Mouse (Mus musculus): ENCODE results near the gene Zfp526. TPM values are rescaled to one million over a fixed set of nuclear protein-coding genes. Genes with fewer than 3 reads are reported as not detected.

The Zfp526 gene
- total RNA-seq (2021) = 10 to 100 TPM; 10.6 to 11.3 TPM
- long read RNA-seq, experiment 1, partial matches to known transcripts = 1 of 1 reads
- long read RNA-seq, experiment 1, other reads (novel, unspliced or antisense) = 0 of 1 reads
- long read RNA-seq, experiment 2, partial matches to known transcripts = 0 of 1 reads
- long read RNA-seq, experiment 2, other reads (novel, unspliced or antisense) = 0 of 1 reads

- DNase-seq (ENCODE audit: low spot score in 2 of 2) = peak; percentile 95 to 98
Measured at GRCm38 (mm10) chr7:25221102-25221883, at the start of gene Zfp526. Gene Zfp526, plus strand, starts transcription at chr7:25221425.

- no peak for DNase-seq (ENCODE audit: low spot score in 2 of 2)
Measured at GRCm38 (mm10) chr7:25172669-25173068, 48.6 kb upstream of the Zfp526 start.

GRCm38 (mm10) chr7:25174343-25174742 lies 46.9 kb upstream of the Zfp526 start:
- DNase-seq (ENCODE audit: low spot score in 2 of 2) = no peak

- no peak for DNase-seq (ENCODE audit: low spot score in 2 of 2)
Measured at GRCm38 (mm10) chr7:25178317-25178716, 42.9 kb upstream of the Zfp526 start.

GRCm38 (mm10) chr7:25178787-25179605 lies 42.2 kb upstream of the Zfp526 start:
- no peak for DNase-seq (ENCODE audit: low spot score in 2 of 2)

GRCm38 (mm10) chr7:25179606-25180161 lies 41.5 kb upstream of the Zfp526 start, which contains the start of gene Pou2f2:
Gene Pou2f2, minus strand, starts transcription at chr7:25179726.
- DNase-seq (ENCODE audit: low spot score in 2 of 2) = peak in 1 of 2 experiments; percentile 62

- no peak for DNase-seq (ENCODE audit: low spot score in 2 of 2)
Measured at GRCm38 (mm10) chr7:25180512-25180911, 40.7 kb upstream of the Zfp526 start.

- peak in 1 of 2 experiments; percentile 34 for DNase-seq (ENCODE audit: low spot score in 2 of 2)
Measured at GRCm38 (mm10) chr7:25181331-25181790, 39.9 kb upstream of the Zfp526 start.

- DNase-seq (ENCODE audit: low spot score in 2 of 2) = no peak
Measured at GRCm38 (mm10) chr7:25181814-25182213, 39.4 kb upstream of the Zfp526 start.

GRCm38 (mm10) chr7:25184091-25184490 lies 37.1 kb upstream of the Zfp526 start:
- no peak for DNase-seq (ENCODE audit: low spot score in 2 of 2)

GRCm38 (mm10) chr7:25187662-25188650 lies 33.3 kb upstream of the Zfp526 start:
- peak; percentile 81 to 82 for DNase-seq (ENCODE audit: low spot score in 2 of 2)

- no peak for DNase-seq (ENCODE audit: low spot score in 2 of 2)
Measured at GRCm38 (mm10) chr7:25190806-25191205, 30.4 kb upstream of the Zfp526 start.

GRCm38 (mm10) chr7:25192110-25192509 lies 29.1 kb upstream of the Zfp526 start:
- no peak for DNase-seq (ENCODE audit: low spot score in 2 of 2)

- DNase-seq (ENCODE audit: low spot score in 2 of 2) = no peak
Measured at GRCm38 (mm10) chr7:25195148-25195547, 26.1 kb upstream of the Zfp526 start.

GRCm38 (mm10) chr7:25196107-25196506 lies 25.1 kb upstream of the Zfp526 start:
- DNase-seq (ENCODE audit: low spot score in 2 of 2) = no peak

- DNase-seq (ENCODE audit: low spot score in 2 of 2) = no peak
Measured at GRCm38 (mm10) chr7:25197384-25198018, 23.7 kb upstream of the Zfp526 start.

- DNase-seq (ENCODE audit: low spot score in 2 of 2) = no peak
Measured at GRCm38 (mm10) chr7:25203624-25204023, 17.6 kb upstream of the Zfp526 start.

- no peak for DNase-seq (ENCODE audit: low spot score in 2 of 2)
Measured at GRCm38 (mm10) chr7:25205355-25206093, 15.7 kb upstream of the Zfp526 start.

All from gastrocnemius, postnatal 4 days (tissue).